Mouse (Mus musculus): Measurements from ENCODE around the gene Iqch. TPM values are rescaled to one million over a fixed set of nuclear protein-coding genes. Genes with fewer than 3 reads are reported as not detected.
A peak's percentile ranks its signal among the peaks of the same experiment; 100 is the strongest.
"Not testable (repeated sequence)": the region's sequence is repeated elsewhere in the genome, so short reads cannot be mapped to it uniquely, and the experiment has no call there.

The Iqch gene
- total RNA-seq, 2 experiments from 2014 or later, result 0.10 TPM; not detected in 1

DNA sequence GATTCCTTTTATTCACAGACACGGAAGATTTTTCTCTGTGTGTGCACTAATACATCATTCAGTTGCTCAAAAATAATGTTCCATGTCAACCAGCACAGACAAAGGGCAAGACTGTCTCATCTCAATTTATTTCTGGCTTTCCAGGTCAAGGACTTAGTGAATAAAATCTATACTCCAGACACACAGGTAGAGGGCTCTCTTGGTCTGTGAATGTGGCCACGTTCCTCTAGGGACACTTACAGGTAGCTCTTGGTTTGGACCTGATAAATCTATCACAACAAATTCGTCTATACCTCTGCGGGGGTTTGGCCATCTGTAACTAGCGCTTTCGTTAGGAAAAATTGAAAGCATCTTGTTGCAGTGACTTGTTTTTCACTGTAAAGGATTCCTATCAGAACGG lies 29.4 kb downstream of the Iqch start:
- Histone ChIP-seq H3K4me3 (no peak overlapping the region), H3K27ac (peak overlapping the region; percentile 28; the same call in 1 of the 2 replicates)
- no peak for DNase-seq (ENCODE audit: low spot score in 2 of 2)
- TF ChIP-seq CTCF (conservative IDR thresholded peaks at IDR 0.05), result peak; percentile 62

DNA sequence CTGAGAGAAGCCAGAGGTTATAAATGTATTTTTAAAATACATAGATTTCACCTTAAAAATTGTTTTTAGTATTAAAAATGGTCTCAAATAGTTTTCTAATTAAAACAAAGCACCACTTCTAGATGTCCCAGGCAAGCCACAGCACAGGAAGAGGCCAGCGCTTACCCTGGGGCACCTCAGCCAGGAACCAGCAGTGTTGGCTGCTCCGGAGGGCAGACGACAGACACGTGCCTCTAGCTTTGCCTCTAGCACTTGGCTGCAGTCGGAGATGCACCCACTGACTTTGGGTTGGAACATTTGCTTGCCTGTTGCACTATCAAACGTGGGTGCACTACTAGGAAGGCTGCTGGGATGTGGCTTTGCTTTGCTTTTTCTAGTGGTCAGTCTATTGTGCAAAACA lies 30.4 kb downstream of the Iqch start:
- Histone ChIP-seq H3K27ac (no peak overlapping the region), H3K4me3 (no peak overlapping the region)
- no peak for DNase-seq (ENCODE audit: low spot score in 2 of 2)
- TF ChIP-seq CTCF (conservative IDR thresholded peaks at IDR 0.05), result no peak

DNA sequence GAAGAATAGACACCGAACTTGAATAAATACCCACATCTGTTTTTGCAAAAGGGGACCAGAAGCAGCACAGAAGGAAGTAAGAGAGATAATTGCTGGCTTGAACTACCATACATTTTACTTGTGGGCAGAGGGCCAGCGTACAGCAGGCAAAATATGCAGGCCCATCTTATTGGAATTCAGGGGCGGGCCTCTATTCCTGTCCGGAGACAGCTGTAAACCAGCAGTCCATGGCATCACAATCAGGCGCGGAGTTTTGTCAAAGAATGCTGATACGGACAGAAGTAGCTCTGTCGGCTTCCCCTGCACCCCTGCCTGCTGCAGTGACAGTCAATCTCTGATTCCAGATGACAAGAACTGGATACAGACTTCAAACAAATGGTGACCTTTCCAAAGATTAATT lies 33.5 kb downstream of the Iqch start:
- DNase-seq (ENCODE audit: low spot score in 2 of 2), result peak in 1 of 2 experiments; percentile 19
- Histone ChIP-seq H3K4me3 (no peak overlapping the region), H3K27ac (peak overlapping the region; percentile 65)
- no peak for TF ChIP-seq CTCF (conservative IDR thresholded peaks at IDR 0.05)

DNA sequence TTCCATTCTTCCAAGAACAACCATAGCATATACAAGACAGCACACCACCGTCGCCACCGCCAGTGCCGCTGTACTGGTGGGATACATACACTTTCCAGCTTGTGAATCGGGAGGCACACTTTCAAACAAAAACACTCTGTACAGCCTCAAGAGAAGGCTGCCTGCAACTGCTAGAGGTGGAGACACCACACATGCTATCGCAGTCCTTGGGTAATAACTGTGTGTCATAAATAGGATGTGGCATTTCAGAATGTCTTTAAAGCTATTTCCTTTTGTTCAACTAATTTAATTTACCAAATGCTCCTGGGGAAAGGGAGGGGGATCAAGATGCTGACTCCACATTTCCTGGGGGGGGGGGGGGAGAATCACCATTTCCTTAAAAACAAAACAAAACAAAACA lies 34.0 kb downstream of the Iqch start:
- no peak for TF ChIP-seq CTCF (conservative IDR thresholded peaks at IDR 0.05)
- Histone ChIP-seq H3K27ac (no peak overlapping the region), H3K4me3 (no peak overlapping the region)
- no peak for DNase-seq (ENCODE audit: low spot score in 2 of 2)

DNA sequence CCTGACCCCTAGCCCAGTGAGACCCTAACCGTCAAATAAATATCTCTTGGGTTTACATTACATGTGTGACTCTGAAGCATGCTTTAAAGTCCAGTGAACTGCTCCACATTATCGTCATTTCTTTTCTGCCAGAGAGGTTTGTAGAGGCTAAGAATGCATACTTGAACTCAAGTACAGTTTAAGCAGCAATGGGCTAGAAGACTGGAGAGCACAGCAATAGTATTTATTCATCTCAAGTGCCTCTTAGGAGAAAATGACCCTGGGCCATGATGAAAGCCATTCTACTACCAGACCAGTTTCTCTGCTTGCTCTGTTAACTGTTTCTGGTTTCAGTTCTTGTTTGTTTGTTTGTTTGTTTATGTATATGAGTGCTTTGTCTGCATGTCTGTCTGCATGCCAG lies 38.9 kb downstream of the Iqch start:
- Histone ChIP-seq H3K4me3 (no peak overlapping the region), H3K27ac (no peak overlapping the region)
- TF ChIP-seq CTCF (conservative IDR thresholded peaks at IDR 0.05), result no peak
- DNase-seq (ENCODE audit: low spot score in 2 of 2), result no peak

GRCm38 (mm10) chr9:63561931-63562330 lies 40.4 kb downstream of the Iqch start:
- no peak overlapping the region for H3K4me3 ChIP-seq
- DNase-seq (ENCODE audit: low spot score in 2 of 2), result no peak
- H3K27ac ChIP-seq, result no peak overlapping the region
- no peak for TF ChIP-seq CTCF (conservative IDR thresholded peaks at IDR 0.05)

DNA sequence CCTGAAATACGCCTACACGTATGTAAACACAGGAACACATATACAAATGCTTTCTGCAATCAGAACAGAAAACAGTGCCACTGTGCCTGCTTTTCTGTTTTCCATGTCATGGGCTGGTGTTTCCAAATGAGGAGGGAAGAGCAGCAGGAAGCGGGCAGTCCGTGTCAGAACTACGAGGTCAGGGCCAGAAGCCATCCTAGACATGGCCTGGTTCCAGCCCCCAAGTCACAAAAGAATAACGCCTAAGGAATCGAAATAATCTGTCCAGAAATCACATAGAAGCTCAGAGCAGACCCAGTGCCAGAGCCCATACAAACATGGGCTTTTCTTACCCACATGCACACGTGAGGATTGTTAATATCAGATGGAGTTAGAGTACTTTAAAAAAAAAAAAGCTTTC lies 45.4 kb downstream of the Iqch start:
- H3K4me3 ChIP-seq, result no peak overlapping the region
- no peak for TF ChIP-seq CTCF (conservative IDR thresholded peaks at IDR 0.05)
- DNase-seq (ENCODE audit: low spot score in 2 of 2), result no peak

GRCm38 (mm10) chr9:63556316-63556715 lies 46.0 kb downstream of the Iqch start:
- H3K4me3 ChIP-seq, result no peak overlapping the region
- no peak for DNase-seq (ENCODE audit: low spot score in 2 of 2)
- H3K27ac ChIP-seq, result no peak overlapping the region
- TF ChIP-seq CTCF (conservative IDR thresholded peaks at IDR 0.05), result no peak

More for the DNA sequence above, 45.4 kb downstream of the Iqch start:
- H3K27ac ChIP-seq, result no peak overlapping the region

DNA sequence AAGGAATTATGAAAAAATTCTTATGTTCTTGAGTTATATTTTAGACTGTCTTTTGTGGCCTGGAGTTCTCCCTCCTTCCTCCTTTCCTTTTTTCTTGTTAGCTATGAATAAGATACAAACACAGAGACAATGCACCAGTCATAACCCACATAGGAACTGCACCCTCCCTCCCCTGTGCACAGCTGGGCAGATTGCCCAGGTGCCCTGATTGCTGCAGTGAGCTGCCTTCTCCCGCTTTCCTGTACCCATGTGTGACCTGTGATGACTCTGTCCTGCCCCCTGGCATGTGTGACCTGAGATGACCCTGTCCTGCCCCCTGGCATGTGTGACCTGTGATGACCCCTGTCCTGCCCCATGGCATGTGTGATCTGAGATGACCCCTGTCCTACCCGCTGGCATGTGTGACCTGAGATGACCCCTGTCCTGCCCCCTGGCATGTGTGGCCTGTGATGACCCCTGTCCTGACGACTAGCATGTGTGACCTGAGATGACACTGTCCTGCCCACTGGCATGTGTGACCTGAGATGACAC lies 46.8 kb downstream of the Iqch start:
- no peak for DNase-seq (ENCODE audit: low spot score in 2 of 2)
- no peak for TF ChIP-seq CTCF (conservative IDR thresholded peaks at IDR 0.05)
- Histone ChIP-seq H3K27ac (no peak overlapping the region), H3K4me3 (no peak overlapping the region)

- H3K27ac ChIP-seq, result no peak overlapping the region
- peak in 1 of 2 experiments; percentile 32 for DNase-seq (ENCODE audit: low spot score in 2 of 2)
- H3K4me3 ChIP-seq, result no peak overlapping the region
- no peak for TF ChIP-seq CTCF (conservative IDR thresholded peaks at IDR 0.05)
These were observed 48.7 kb downstream of the Iqch start for GRCm38 (mm10) chr9:63553628-63554027.

DNA sequence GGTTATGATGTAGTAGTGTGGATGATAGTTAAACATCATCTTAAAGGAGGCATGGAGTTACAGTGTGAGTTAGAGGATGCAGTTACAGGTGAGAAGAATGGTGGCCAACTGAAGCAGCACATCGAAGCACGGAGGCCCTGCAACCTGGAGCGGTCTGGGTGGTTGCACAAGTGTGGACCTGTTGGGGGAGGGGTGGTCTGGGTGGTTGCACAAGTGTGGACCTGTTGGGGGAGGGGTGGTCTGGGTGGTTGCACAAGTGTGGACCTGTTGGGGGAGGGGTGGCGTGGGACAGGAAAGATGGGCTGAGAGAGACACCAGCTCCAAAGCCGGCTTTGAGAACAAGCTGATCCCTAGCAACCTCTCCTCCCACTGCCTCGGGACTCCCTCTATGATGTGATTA lies 51.6 kb downstream of the Iqch start:
- DNase-seq (ENCODE audit: low spot score in 2 of 2); H3K4me3 ChIP-seq; H3K27ac ChIP-seq: not testable (repeated sequence)

DNA sequence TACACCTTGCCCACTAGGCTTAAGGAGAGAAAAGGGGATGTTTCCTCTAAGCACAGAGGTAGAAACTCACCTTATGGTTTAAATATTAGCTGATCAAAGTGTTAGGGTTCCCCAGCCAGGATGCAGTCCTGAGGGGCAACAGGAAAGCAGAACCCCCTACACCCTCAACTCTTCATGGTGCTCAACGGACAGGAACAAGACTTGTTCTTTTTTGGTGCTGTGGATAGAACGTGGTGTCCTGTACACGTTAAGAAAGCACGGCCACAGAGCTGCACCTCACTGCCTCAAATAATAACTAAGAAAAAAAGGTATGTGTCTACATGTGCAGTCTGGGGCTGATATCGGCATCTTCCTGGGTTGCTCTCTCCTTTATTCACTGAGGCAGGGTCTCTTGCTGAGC lies 53.3 kb downstream of the Iqch start:
- no peak for TF ChIP-seq CTCF (conservative IDR thresholded peaks at IDR 0.05)
- no peak overlapping the region for H3K4me3 ChIP-seq
- no peak overlapping the region for H3K27ac ChIP-seq
- no peak for DNase-seq (ENCODE audit: low spot score in 2 of 2)

GRCm38 (mm10) chr9:63541926-63542325 lies 60.4 kb downstream of the Iqch start:
- no peak for TF ChIP-seq CTCF (conservative IDR thresholded peaks at IDR 0.05)
- no peak overlapping the region for H3K4me3 ChIP-seq
- DNase-seq (ENCODE audit: low spot score in 2 of 2), result no peak

DNA sequence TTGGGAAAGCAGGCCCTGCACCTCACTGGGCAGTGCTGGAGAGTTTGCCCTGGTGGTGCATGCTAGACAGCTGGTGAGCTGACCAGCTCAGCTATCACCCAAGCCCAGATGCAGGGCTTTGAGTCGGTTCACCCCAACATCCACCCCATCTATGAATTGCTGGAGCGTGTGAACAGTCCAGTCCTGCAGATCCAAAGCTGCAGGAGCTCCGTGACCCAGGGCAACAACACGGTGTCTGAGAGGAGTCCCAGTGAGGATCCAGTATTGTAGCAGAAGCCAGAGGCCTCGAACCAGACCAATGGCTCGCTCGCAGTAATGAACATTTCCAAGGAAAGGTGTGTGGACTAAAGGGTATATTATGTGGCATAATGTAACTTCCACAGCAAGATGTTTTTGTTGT lies 61.0 kb downstream of the Iqch start:
- Histone ChIP-seq H3K27ac (no peak overlapping the region), H3K4me3 (no peak overlapping the region)
- no peak for DNase-seq (ENCODE audit: low spot score in 2 of 2)
- TF ChIP-seq CTCF (conservative IDR thresholded peaks at IDR 0.05), result no peak

More at GRCm38 (mm10) chr9:63541926-63542325, 60.4 kb downstream of the Iqch start:
- H3K27ac ChIP-seq, result no peak overlapping the region

DNA sequence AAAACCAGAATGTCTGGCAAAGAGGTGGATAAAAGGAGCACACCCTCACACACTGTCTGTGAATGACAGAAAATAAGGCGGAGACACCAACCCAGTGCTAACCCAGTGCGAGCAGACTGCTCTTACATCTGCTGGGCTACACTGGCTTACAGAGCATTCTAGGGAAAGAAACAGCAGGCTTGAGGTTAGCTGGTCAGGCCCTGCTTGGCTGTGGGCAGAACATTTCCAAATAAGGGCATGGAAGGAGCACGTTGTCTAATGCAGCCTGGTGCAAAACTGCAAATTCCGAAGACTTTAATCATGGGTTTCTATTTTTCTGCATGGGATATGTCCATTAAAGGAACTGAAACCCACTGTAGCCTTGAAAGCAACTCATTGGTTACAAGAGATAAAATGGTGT lies 64.8 kb downstream of the Iqch start:
- no peak overlapping the region for H3K4me3 ChIP-seq
- no peak overlapping the region for H3K27ac ChIP-seq
- TF ChIP-seq CTCF (conservative IDR thresholded peaks at IDR 0.05), result no peak
- DNase-seq (ENCODE audit: low spot score in 2 of 2), result no peak

Measured in layer of hippocampus, adult 2 months (tissue).